18 mouse cellular contexts compared by ENCODE assay signal in the genomic region with DNA sequence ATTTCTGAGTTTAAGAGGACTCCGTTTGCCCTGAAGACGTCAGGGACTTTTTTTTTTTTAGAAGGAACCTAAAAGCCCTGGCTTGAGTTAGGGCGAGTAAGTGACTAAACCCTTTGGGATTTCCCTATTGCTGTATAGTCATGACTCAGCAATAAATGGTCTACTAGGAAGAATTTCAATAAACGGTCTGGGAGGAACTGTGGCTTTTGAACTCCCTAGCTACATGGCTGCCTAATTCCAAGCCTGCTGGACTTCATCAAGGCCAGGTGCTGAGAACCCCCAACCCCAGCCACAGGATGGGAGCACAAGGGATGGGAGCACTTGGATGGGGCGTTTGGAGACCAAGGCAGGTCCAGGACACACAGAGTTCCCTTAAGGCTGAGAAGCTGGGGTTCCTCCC. TPM values are rescaled to one million over a fixed set of nuclear protein-coding genes. Genes with fewer than 3 reads are reported as not detected.
DNase-seq lines count a peak whose midpoint lies in the region; ATAC-seq and TF ChIP-seq lines count a peak whose summit lies in the region.
"Had no signal": no experiment of that assay in that cellular context is flagged by ENCODE, and none has a peak within 500 bp of the region (broad histone marks: within the 10 kb centered on the region; RNA-seq: fewer than 3 reads in every experiment).

No protein-coding gene starts in this region.

- WGBS in liver, embryonic 16.5 days (ENCODE audit: insufficient replicate concordance) = 32% methylated on average over 5 of the region's 5 CpGs
- WGBS in kidney, adult 2 months = 52% methylated on average over 5 of the region's 5 CpGs

- no peaks in the 10 kb centered on the region for H3K79me2 ChIP-seq in CH12.LX (replicated peaks; ENCODE audit: control insufficient read depth, extremely low read depth, insufficient read depth, poor library complexity, severe bottlenecking)

- no peak overlapping the region for H3K9ac ChIP-seq in CH12.LX (ENCODE audit: insufficient read depth, low read depth)
- no peak overlapping the region for H3K9ac ChIP-seq in liver, embryonic 16.5 days (ENCODE audit: low read depth, low read length)
- H3K9ac ChIP-seq: forebrain, postnatal 0 days; lung, embryonic 15.5 days had no signal

- no peaks in the 10 kb centered on the region for H3K9me3 ChIP-seq in CH12.LX (replicated peaks; ENCODE audit: low read length)
- no peaks in the 10 kb centered on the region for H3K9me3 ChIP-seq in liver, embryonic 16.5 days (replicated peaks; ENCODE audit: control insufficient read depth, low read length)
- H3K9me3 ChIP-seq: lung, embryonic 15.5 days; midbrain, embryonic 10.5 days had no signal

- in situ Hi-C loops in CH12.LX (cut with MboI; ENCODE audit: low pct_ligation_motif_present, low pct_unique_long_range_greater_than_20kb, low sequenced_read_pairs) = no loop called here

- no peak for TF ChIP-seq EP300 in CH12.LX (IDR thresholded peaks at IDR 0.05; ENCODE audit: low read length)

- H3K4me1 ChIP-seq in CH12.LX (ENCODE audit: control insufficient read depth in 1 of 2, insufficient read depth in 2 of 2) = peaks cover 16 to 42% of the 10 kb centered on the region in 2 experiments
- H3K4me1 ChIP-seq in bone marrow macrophage, adult 2 months (ENCODE audit: control insufficient read depth, insufficient read depth, low read length) = peaks cover 51% of the 10 kb centered on the region
- peaks cover 5% of the 10 kb centered on the region for H3K4me1 ChIP-seq in liver, embryonic 16.5 days (ENCODE audit: control insufficient read depth, low read depth, low read length)
- no peaks in the 10 kb centered on the region for H3K4me1 ChIP-seq in kidney, adult 2 months (ENCODE audit: control insufficient read depth, insufficient read depth, low read length)
- H3K4me1 ChIP-seq: lung, embryonic 15.5 days; midbrain, embryonic 10.5 days had no signal

- H3K36me3 ChIP-seq in CH12.LX (replicated peaks in 1 of 2; ENCODE audit: control insufficient read depth in 1 of 2, insufficient read depth in 1 of 2, low read length in 1 of 2) = no peaks in the 10 kb centered on the region
- H3K36me3 ChIP-seq in liver, embryonic 16.5 days (ENCODE audit: control insufficient read depth, insufficient read depth) = no peaks in the 10 kb centered on the region
- H3K36me3 ChIP-seq in kidney, adult 2 months (ENCODE audit: control insufficient read depth, insufficient read depth, low read length) = no peaks in the 10 kb centered on the region
- H3K36me3 ChIP-seq: lung, embryonic 15.5 days; midbrain, embryonic 10.5 days had no signal

- TF ChIP-seq RAD21 in CH12.LX (IDR thresholded peaks at IDR 0.05; ENCODE audit: low read depth, low read length) = no peak

- TF ChIP-seq POLR2A in CH12.LX (IDR thresholded peaks at IDR 0.05; ENCODE audit: low read depth, low read length) = no peak
- TF ChIP-seq POLR2A in bone marrow macrophage, adult 2 months (IDR thresholded peaks at IDR 0.05; ENCODE audit: borderline replicate concordance, low read depth, low read length) = no peak
- no peak for TF ChIP-seq POLR2A in kidney, adult 2 months (IDR thresholded peaks at IDR 0.05; ENCODE audit: low read depth, low read length)

- DNase-seq in 3134 (ENCODE audit: extremely low read depth, insufficient read length, low spot score) (peak; percentile 84), CH12.LX (ENCODE audit: extremely low read depth) (peak; percentile 38)
- DNase-seq in gastrocnemius, postnatal 25 days = no peak
- DNase-seq in left cerebral cortex, postnatal 10 days (ENCODE audit: extremely low spot score in 1 of 2, low spot score in 2 of 2) = no peak
- no peak for DNase-seq in kidney, adult 2 months
- DNase-seq: adrenal gland, postnatal 14 days; cerebellum, postnatal 14 days; forebrain, postnatal 0 days; gastrocnemius, adult 2 months; kidney, adult 9 months; right cerebral cortex, adult 18-20 months; spleen, adult 18-20 months; thymus, postnatal 4 days had no signal

- dilution Hi-C loops in CH12.LX (cut with MboI; ENCODE audit: extremely low pct_ligation_motif_present, extremely low pct_unique_long_range_greater_than_20kb, low sequenced_read_pairs) = no loop called here

- H3K27ac ChIP-seq in CH12.LX (ENCODE audit: insufficient read depth, low read depth) = no peak overlapping the region
- peak overlapping the region; percentile 87 for H3K27ac ChIP-seq in bone marrow macrophage, adult 2 months (ENCODE audit: insufficient read depth, low read depth, low read length)
- no peak overlapping the region for H3K27ac ChIP-seq in liver, embryonic 16.5 days (ENCODE audit: low read length)
- H3K27ac ChIP-seq in kidney, adult 2 months (ENCODE audit: insufficient read depth, low read depth, low read length) = no peak overlapping the region
- H3K27ac ChIP-seq: gastrocnemius, adult 2 months; lung, embryonic 15.5 days; midbrain, embryonic 10.5 days had no signal

- no peaks in the 10 kb centered on the region for H3K27me3 ChIP-seq in CH12.LX (replicated peaks)
- no peaks in the 10 kb centered on the region for H3K27me3 ChIP-seq in liver, embryonic 16.5 days (ENCODE audit: control insufficient read depth, insufficient read depth, low read depth, low read length)
- H3K27me3 ChIP-seq in kidney, adult 2 months (replicated peaks; ENCODE audit: control insufficient read depth, insufficient read depth, low read length) = no peaks in the 10 kb centered on the region
- H3K27me3 ChIP-seq: lung, embryonic 15.5 days had no signal

- ATAC-seq in liver, embryonic 16.5 days (ENCODE audit: low read depth) = peak; percentile 32; the same call in 1 of the 2 replicates
- ATAC-seq: forebrain, postnatal 0 days; hindbrain, embryonic 16.5 days had no signal

- intact Hi-C loops in left cerebral cortex, postnatal 10 days (cut with DNase I) = no loop called here

- no peak overlapping the region for H3K4me2 ChIP-seq in CH12.LX (ENCODE audit: insufficient read depth, low read depth, poor library complexity, severe bottlenecking)
- no peak overlapping the region for H3K4me2 ChIP-seq in liver, embryonic 16.5 days (ENCODE audit: low read depth, low read length)
- H3K4me2 ChIP-seq: lung, embryonic 15.5 days had no signal

- no peak overlapping the region for H3K4me3 ChIP-seq in CH12.LX (replicated peaks in 1 of 3; ENCODE audit: low read depth in 2 of 3, low read length in 2 of 3, poor library complexity in 1 of 3)
- no peak overlapping the region for H3K4me3 ChIP-seq in bone marrow macrophage, adult 2 months (ENCODE audit: insufficient read depth, low read length)
- H3K4me3 ChIP-seq in liver, embryonic 16.5 days (ENCODE audit: low read depth, low read length) = no peak overlapping the region
- no peak overlapping the region for H3K4me3 ChIP-seq in kidney, adult 2 months (ENCODE audit: insufficient read depth, low read depth, low read length)
- H3K4me3 ChIP-seq: gastrocnemius, adult 2 months; lung, embryonic 15.5 days; midbrain, embryonic 10.5 days had no signal

- TF ChIP-seq CTCF in CH12.LX (conservative IDR thresholded peaks at IDR 0.05 in 1 of 2, IDR thresholded peaks at IDR 0.05 in 1 of 2; ENCODE audit: low read depth in 2 of 2, low read length in 2 of 2) = no peak
- no peak for TF ChIP-seq CTCF in bone marrow macrophage, adult 2 months (IDR thresholded peaks at IDR 0.05; ENCODE audit: low read depth, low read length)
- no peak for TF ChIP-seq CTCF in kidney, adult 2 months (conservative IDR thresholded peaks at IDR 0.05; ENCODE audit: insufficient read depth, insufficient read length, low read depth, low read length)

TF ChIP-seq in CH12.LX, 34 proteins besides CTCF, POLR2A, EP300 and RAD21:
- TF ChIP-seq ZNF384 (IDR thresholded peaks at IDR 0.05; ENCODE audit: low read depth, low read length) (peak; percentile 66), ZMIZ1 (IDR thresholded peaks at IDR 0.05; ENCODE audit: low read depth, low read length) (no peak), MAFK (IDR thresholded peaks at IDR 0.05; ENCODE audit: insufficient replicate concordance, low read length) (peak; percentile 97)

RNA-seq across cellular contexts. Expression of a gene that starts 8.7 kb away (rescaled TPM):
- total RNA-seq in CH12.LX (2012; rRNA removed) (36.3 and 37.4 TPM in 2 replicates), CH12.LX (2014; rRNA removed) (26.5 and 30.2 TPM in 2 replicates)
- polyA plus RNA-seq in CH12.LX (2012; ENCODE audit: insufficient read length, low read depth) = 42.2 and 49.7 TPM in 2 replicates
- polyA plus RNA-seq in bone marrow macrophage, adult 2 months (2012; ENCODE audit: insufficient read depth, insufficient read length, missing spikeins) = 105 and 110 TPM in 2 replicates
- 2.1 and 3.0 TPM in 2 replicates for polyA plus RNA-seq in liver, embryonic 16.5 days (2015; fragmentation: Nextera tagmentation; extraction: Ambion mirVana)
- total RNA-seq in gastrocnemius, postnatal 25 days (2021) = 10 to 100 TPM; 18.8 to 21.8 TPM
- total RNA-seq in left cerebral cortex, postnatal 10 days (2021) = 10 to 100 TPM; 17.3 to 19.6 TPM
- polyA plus RNA-seq in kidney, adult 2 months (2012; rRNA removed) = 26.5 and 29.8 TPM in 2 replicates

RNA-seq across cellular contexts. Expression of a gene that starts 35.5 kb away (rescaled TPM):
- 32.8 and 38.5 TPM in 2 replicates for total RNA-seq in CH12.LX (2012; rRNA removed)
- 153 and 159 TPM in 2 replicates for total RNA-seq in CH12.LX (2014; rRNA removed)
- polyA plus RNA-seq in CH12.LX (2012; ENCODE audit: insufficient read length, low read depth) = 54.9 and 56.8 TPM in 2 replicates
- polyA plus RNA-seq in bone marrow macrophage, adult 2 months (2012; ENCODE audit: insufficient read depth, insufficient read length, missing spikeins) = 42.1 and 52.6 TPM in 2 replicates
- 52.8 and 59.7 TPM in 2 replicates for polyA plus RNA-seq in liver, embryonic 16.5 days (2015; fragmentation: Nextera tagmentation; extraction: Ambion mirVana)
- 10 to 100 TPM; 61.1 to 62.4 TPM for total RNA-seq in gastrocnemius, postnatal 25 days (2021)
- total RNA-seq in left cerebral cortex, postnatal 10 days (2021) = 10 to 100 TPM; 54.4 to 60.7 TPM
- polyA plus RNA-seq in kidney, adult 2 months (2012; rRNA removed) = 32.4 and 34.6 TPM in 2 replicates

Comparison
In these comparisons a context has a peak if more than half of its experiments do, and no peak if none do; other contexts are left out.
1. DNase-seq: peak in 3134 (single experiment) and CH12.LX (single experiment); none in gastrocnemius, postnatal 25 days (single experiment), left cerebral cortex, postnatal 10 days (0 of 2) and kidney, adult 2 months (single experiment).